In the genomic region with DNA sequence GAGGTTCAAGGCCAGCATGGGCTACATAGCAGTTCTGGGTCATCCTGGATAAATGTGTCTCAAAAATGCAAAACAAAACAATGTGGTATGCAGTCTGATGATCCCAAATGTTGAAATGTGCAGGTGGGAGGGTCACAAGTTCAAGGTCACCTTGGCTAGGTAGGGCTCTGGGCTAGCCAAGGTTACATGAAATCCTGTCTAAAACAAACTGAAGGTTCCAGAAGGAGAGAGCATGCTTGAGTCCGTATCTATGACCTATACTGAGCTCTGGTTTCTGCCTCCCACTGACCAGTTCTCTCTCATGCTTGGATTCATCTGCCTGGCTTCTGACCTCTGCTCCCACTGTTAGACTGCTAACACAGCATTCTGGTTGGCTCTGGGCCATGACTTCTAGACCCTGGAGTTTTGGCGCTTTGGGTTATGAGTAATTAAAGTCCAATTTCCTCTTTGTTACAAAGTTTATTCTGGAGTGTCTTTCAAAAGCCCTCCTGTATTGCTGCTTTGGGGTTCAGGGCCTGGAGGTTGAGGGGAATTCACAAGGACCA, we compare ENCODE assay signal across 8 mouse cellular contexts. TPM values are rescaled to one million over a fixed set of nuclear protein-coding genes. Genes with fewer than 3 reads are reported as not detected.
DNase-seq lines count a peak whose midpoint lies in the region; ATAC-seq and TF ChIP-seq lines count a peak whose summit lies in the region.
"Had no signal": no experiment of that assay in that cellular context is flagged by ENCODE, and none has a peak within 500 bp of the region (broad histone marks: within the 10 kb centered on the region; RNA-seq: fewer than 3 reads in every experiment).

No protein-coding gene starts in this region.

- H3K9me3 ChIP-seq in lung, embryonic 14.5 days (ENCODE audit: low read depth, low read length) = no peaks in the 10 kb centered on the region
- no peaks in the 10 kb centered on the region for H3K9me3 ChIP-seq in intestine, embryonic 14.5 days (ENCODE audit: control insufficient read depth, low read length)
- no peaks in the 10 kb centered on the region for H3K9me3 ChIP-seq in stomach, postnatal 0 days (ENCODE audit: control insufficient read depth, low read length)
- no peaks in the 10 kb centered on the region for H3K9me3 ChIP-seq in forebrain, embryonic 14.5 days (replicated peaks; ENCODE audit: control insufficient read depth, low read length)
- H3K9me3 ChIP-seq: hindbrain, embryonic 13.5 days had no signal

- 49% methylated on average over 2 of the region's 2 CpGs for WGBS in lung, embryonic 14.5 days
- WGBS in intestine, embryonic 14.5 days = 69% methylated on average over 2 of the region's 2 CpGs
- WGBS in stomach, postnatal 0 days = 47% methylated on average over 2 of the region's 2 CpGs
- 87% methylated on average over 2 of the region's 2 CpGs for WGBS in forebrain, embryonic 14.5 days

- no peaks in the 10 kb centered on the region for H3K27me3 ChIP-seq in lung, embryonic 14.5 days (ENCODE audit: insufficient read depth, low read length)
- H3K27me3 ChIP-seq in intestine, embryonic 14.5 days (replicated peaks; ENCODE audit: control insufficient read depth, insufficient read depth, low read length) = no peaks in the 10 kb centered on the region
- H3K27me3 ChIP-seq in stomach, postnatal 0 days (ENCODE audit: control insufficient read depth, insufficient read depth, low read length) = no peaks in the 10 kb centered on the region
- no peaks in the 10 kb centered on the region for H3K27me3 ChIP-seq in forebrain, embryonic 14.5 days (replicated peaks; ENCODE audit: control insufficient read depth, insufficient read depth, low read length)
- H3K27me3 ChIP-seq: hindbrain, embryonic 13.5 days had no signal

- no peak for TF ChIP-seq CTCF in lung, embryonic 14.5 days (IDR thresholded peaks at IDR 0.05; ENCODE audit: low read depth)
- no peak for TF ChIP-seq CTCF in stomach, postnatal 0 days (IDR thresholded peaks at IDR 0.05; ENCODE audit: low read depth)

- no peaks in the 10 kb centered on the region for H3K36me3 ChIP-seq in lung, embryonic 14.5 days (ENCODE audit: insufficient read depth)
- H3K36me3 ChIP-seq in intestine, embryonic 14.5 days (ENCODE audit: control insufficient read depth, insufficient read depth, low read length) = no peaks in the 10 kb centered on the region
- H3K36me3 ChIP-seq in stomach, postnatal 0 days (ENCODE audit: control insufficient read depth, insufficient read depth, low read length) = no peaks in the 10 kb centered on the region
- H3K36me3 ChIP-seq in forebrain, embryonic 14.5 days (ENCODE audit: control insufficient read depth, insufficient read depth, low read length) = no peaks in the 10 kb centered on the region
- H3K36me3 ChIP-seq: hindbrain, embryonic 13.5 days had no signal

- H3K4me2 ChIP-seq in lung, embryonic 14.5 days = no peak overlapping the region
- no peak overlapping the region for H3K4me2 ChIP-seq in intestine, embryonic 14.5 days (ENCODE audit: low read length)
- H3K4me2 ChIP-seq in stomach, postnatal 0 days (replicated peaks; ENCODE audit: low read depth) = no peak overlapping the region
- no peak overlapping the region for H3K4me2 ChIP-seq in forebrain, embryonic 14.5 days (ENCODE audit: low read length)
- H3K4me2 ChIP-seq: hindbrain, embryonic 13.5 days had no signal

- ATAC-seq in lung, embryonic 14.5 days (ENCODE audit: insufficient read depth) = no peak
- ATAC-seq in intestine, embryonic 14.5 days (replicated peaks; ENCODE audit: low FRiP score, low TSS enrichment, low read depth) = no peak
- no peak for ATAC-seq in stomach, postnatal 0 days (ENCODE audit: low FRiP score, low TSS enrichment)
- ATAC-seq in forebrain, embryonic 14.5 days = no peak

- H3K27ac ChIP-seq in lung, embryonic 14.5 days (ENCODE audit: low read depth) = peak overlapping the region; percentile 71
- peak overlapping the region; percentile 63 for H3K27ac ChIP-seq in intestine, embryonic 14.5 days (ENCODE audit: low read depth)
- peak overlapping the region; percentile 87 for H3K27ac ChIP-seq in stomach, postnatal 0 days (replicated peaks)
- no peak overlapping the region for H3K27ac ChIP-seq in forebrain, embryonic 14.5 days (ENCODE audit: low read depth, low read length)

- DNase-seq in lung, embryonic 14.5 days = peak; percentile 76
- DNase-seq in lung, postnatal 25 days (ENCODE audit: low spot score) = no peak
- no peak for DNase-seq in intestine, embryonic 14.5 days (ENCODE audit: low spot score)
- peak; percentile 21 for DNase-seq in liver
- no peak for DNase-seq in stomach, postnatal 0 days (ENCODE audit: low spot score)
- no peak for DNase-seq in forebrain, embryonic 14.5 days (ENCODE audit: low spot score)
- DNase-seq in thymus, adult 18-20 months = no peak

- H3K4me3 ChIP-seq in lung, embryonic 14.5 days (ENCODE audit: low read depth, low read length) = no peak overlapping the region
- H3K4me3 ChIP-seq in intestine, embryonic 14.5 days (ENCODE audit: low read depth, low read length) = no peak overlapping the region
- no peak overlapping the region for H3K4me3 ChIP-seq in stomach, postnatal 0 days (ENCODE audit: low read depth, low read length)
- H3K4me3 ChIP-seq in forebrain, embryonic 14.5 days (ENCODE audit: low read depth, low read length) = no peak overlapping the region
- H3K4me3 ChIP-seq: hindbrain, embryonic 13.5 days had no signal

- no peak overlapping the region for H3K9ac ChIP-seq in lung, embryonic 14.5 days
- peak overlapping the region; percentile 7; the same call in 1 of the 2 replicates for H3K9ac ChIP-seq in intestine, embryonic 14.5 days (ENCODE audit: low read length)
- no peak overlapping the region for H3K9ac ChIP-seq in stomach, postnatal 0 days (ENCODE audit: low read length)
- no peak overlapping the region for H3K9ac ChIP-seq in forebrain, embryonic 14.5 days (ENCODE audit: low read length)
- H3K9ac ChIP-seq: hindbrain, embryonic 13.5 days had no signal

- no peak for TF ChIP-seq EP300 in stomach, postnatal 0 days (optimal IDR thresholded peaks at IDR 0.05)

- H3K4me1 ChIP-seq in lung, embryonic 14.5 days (ENCODE audit: insufficient read depth) = peaks cover 36% of the 10 kb centered on the region
- H3K4me1 ChIP-seq in intestine, embryonic 14.5 days (replicated peaks; ENCODE audit: control insufficient read depth, insufficient read depth, low read length) = peaks cover 48% of the 10 kb centered on the region
- H3K4me1 ChIP-seq in stomach, postnatal 0 days (replicated peaks; ENCODE audit: control insufficient read depth, insufficient read depth) = peaks cover 10% of the 10 kb centered on the region
- peaks cover 20% of the 10 kb centered on the region; the same call in 1 of the 2 replicates for H3K4me1 ChIP-seq in forebrain, embryonic 14.5 days (ENCODE audit: control insufficient read depth, insufficient read depth, low read length)

RNA-seq across cellular contexts. Expression of a gene that starts 3.9 kb away (rescaled TPM):
- 144 and 158 TPM in 2 replicates for polyA plus RNA-seq in lung, embryonic 14.5 days (2014; fragmentation: Nextera tagmentation; extraction: Ambion mirVana)
- polyA plus RNA-seq in intestine, embryonic 14.5 days (2014; fragmentation: Nextera tagmentation; extraction: Ambion mirVana) = 159 and 163 TPM in 2 replicates
- 47.1 and 58.0 TPM in 2 replicates for polyA plus RNA-seq in stomach, postnatal 0 days (2015; fragmentation: Nextera tagmentation; extraction: Ambion mirVana)
- 44.9 and 67.8 TPM in 2 replicates for polyA plus RNA-seq in forebrain, embryonic 14.5 days (2014; fragmentation: Nextera tagmentation; extraction: Ambion mirVana)

RNA-seq across cellular contexts. Expression of a gene that starts 4.0 kb away (rescaled TPM):
- polyA plus RNA-seq in lung, embryonic 14.5 days (2014; fragmentation: Nextera tagmentation; extraction: Ambion mirVana) = 4.6 TPM in 2 replicates
- polyA plus RNA-seq in intestine, embryonic 14.5 days (2014; fragmentation: Nextera tagmentation; extraction: Ambion mirVana) = 6.6 and 7.0 TPM in 2 replicates
- 5.7 and 7.7 TPM in 2 replicates for polyA plus RNA-seq in stomach, postnatal 0 days (2015; fragmentation: Nextera tagmentation; extraction: Ambion mirVana)
- polyA plus RNA-seq in forebrain, embryonic 14.5 days (2014; fragmentation: Nextera tagmentation; extraction: Ambion mirVana) = 4.4 and 5.7 TPM in 2 replicates

RNA-seq across cellular contexts. Expression of a gene that starts 19.3 kb away (rescaled TPM):
- polyA plus RNA-seq in lung, embryonic 14.5 days (2014; fragmentation: Nextera tagmentation; extraction: Ambion mirVana) = 395 and 399 TPM in 2 replicates
- 337 and 340 TPM in 2 replicates for polyA plus RNA-seq in intestine, embryonic 14.5 days (2014; fragmentation: Nextera tagmentation; extraction: Ambion mirVana)
- polyA plus RNA-seq in stomach, postnatal 0 days (2015; fragmentation: Nextera tagmentation; extraction: Ambion mirVana) = 67.0 and 91.7 TPM in 2 replicates
- polyA plus RNA-seq in forebrain, embryonic 14.5 days (2014; fragmentation: Nextera tagmentation; extraction: Ambion mirVana) = 106 and 145 TPM in 2 replicates

RNA-seq across cellular contexts. Expression of a gene that starts 20.3 kb away (rescaled TPM):
- polyA plus RNA-seq in lung, embryonic 14.5 days (2014; fragmentation: Nextera tagmentation; extraction: Ambion mirVana) = 0.23 and 0.30 TPM in 2 replicates
- polyA plus RNA-seq in intestine, embryonic 14.5 days (2014; fragmentation: Nextera tagmentation; extraction: Ambion mirVana) = 0.83 TPM in 1 of 2 replicates, not detected in the other
- 0.18 and 0.24 TPM in 2 replicates for polyA plus RNA-seq in stomach, postnatal 0 days (2015; fragmentation: Nextera tagmentation; extraction: Ambion mirVana)
- polyA plus RNA-seq in forebrain, embryonic 14.5 days (2014; fragmentation: Nextera tagmentation; extraction: Ambion mirVana) = 0.41 and 1.3 TPM in 2 replicates

RNA-seq across cellular contexts. Expression of a gene that starts 20.3 kb away (rescaled TPM):
- polyA plus RNA-seq in lung, embryonic 14.5 days (2014; fragmentation: Nextera tagmentation; extraction: Ambion mirVana) = 65.9 and 71.6 TPM in 2 replicates
- 145 TPM in 2 replicates for polyA plus RNA-seq in intestine, embryonic 14.5 days (2014; fragmentation: Nextera tagmentation; extraction: Ambion mirVana)
- 165 and 183 TPM in 2 replicates for polyA plus RNA-seq in stomach, postnatal 0 days (2015; fragmentation: Nextera tagmentation; extraction: Ambion mirVana)
- 19.2 and 20.7 TPM in 2 replicates for polyA plus RNA-seq in forebrain, embryonic 14.5 days (2014; fragmentation: Nextera tagmentation; extraction: Ambion mirVana)

Comparison
In these comparisons a context has a peak if more than half of its experiments do, and no peak if none do; other contexts are left out.
1. DNase-seq: peak in lung, embryonic 14.5 days (single experiment) and liver (single experiment); none in lung, postnatal 25 days (single experiment), intestine, embryonic 14.5 days (single experiment), stomach, postnatal 0 days (single experiment), forebrain, embryonic 14.5 days (single experiment) and thymus, adult 18-20 months (0 of 2).